Mouse (Mus musculus) adrenal gland, adult (tissue): ENCODE results near the gene Rpe.
A peak's percentile ranks its signal among the peaks of the same experiment; 100 is the strongest.
"Not testable (repeated sequence)": the region's sequence is repeated elsewhere in the genome, so short reads cannot be mapped to it uniquely, and the experiment has no call there.

ENCODE experiments used
- DNase-seq, 2 experiments: peaks; one replicate each; pipeline ENCODE4 v3.0.0; 2022 to 2023; ENCODE audit warnings: low spot score in 1 of 2; ENCODE audit not compliant: inconsistent age in 2 of 2

Gene Rpe

GRCm38 (mm10) chr1:66700693-66701575, at the start of gene Rpe:
Gene Rpe (plus strand): TSS chr1:66700831.
- DNase-seq: peak; percentile 95 to 97

- DNase-seq: peak in 1 of 2 experiments; percentile 34
Observed at GRCm38 (mm10) chr1:66655119-66655746, 45.4 kb upstream of the Rpe start.

GRCm38 (mm10) chr1:66655747-66656119, 44.9 kb upstream of the Rpe start:
- DNase-seq: peak in 1 of 2 experiments; percentile 69

DNA sequence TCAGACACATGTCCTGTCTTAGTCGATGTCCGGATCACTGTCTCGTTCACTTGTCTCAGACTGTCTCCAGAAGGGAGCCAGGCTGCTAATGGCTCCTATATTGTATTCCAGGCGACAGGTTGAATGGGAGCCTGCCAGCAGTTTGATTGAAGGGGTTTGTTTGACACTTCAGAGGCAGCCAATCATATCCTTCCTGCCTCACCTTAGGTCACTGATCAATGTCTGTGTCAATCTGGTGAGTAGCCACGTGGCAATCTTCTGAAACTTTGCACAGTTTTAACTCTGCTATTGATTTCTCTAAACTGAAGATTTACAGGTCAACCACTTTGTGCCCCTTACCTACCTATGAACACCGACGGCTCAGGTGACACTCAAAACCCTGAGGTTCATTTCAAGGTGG, 29.2 kb upstream of the Rpe start:
- no peak for DNase-seq

DNA sequence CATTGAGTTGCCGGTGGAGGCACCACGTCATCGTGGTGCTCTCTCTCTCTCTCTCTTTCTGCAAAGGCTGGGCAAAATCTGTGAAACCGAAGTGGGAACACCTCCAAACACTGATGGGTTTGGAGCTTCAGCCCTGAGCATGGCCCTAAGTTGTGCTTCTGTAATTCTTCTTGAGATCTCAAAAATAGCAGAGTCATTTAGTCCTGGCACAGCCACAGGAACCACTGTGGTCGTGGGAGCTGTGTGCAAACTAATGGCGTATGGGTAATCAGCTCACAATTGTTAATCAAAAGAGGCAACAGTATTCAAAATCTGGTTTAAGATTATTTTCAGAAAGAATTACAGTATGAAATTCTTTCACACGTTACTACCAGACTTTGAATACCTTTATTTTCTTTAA, 27.8 kb upstream of the Rpe start:
- DNase-seq: no peak

DNA sequence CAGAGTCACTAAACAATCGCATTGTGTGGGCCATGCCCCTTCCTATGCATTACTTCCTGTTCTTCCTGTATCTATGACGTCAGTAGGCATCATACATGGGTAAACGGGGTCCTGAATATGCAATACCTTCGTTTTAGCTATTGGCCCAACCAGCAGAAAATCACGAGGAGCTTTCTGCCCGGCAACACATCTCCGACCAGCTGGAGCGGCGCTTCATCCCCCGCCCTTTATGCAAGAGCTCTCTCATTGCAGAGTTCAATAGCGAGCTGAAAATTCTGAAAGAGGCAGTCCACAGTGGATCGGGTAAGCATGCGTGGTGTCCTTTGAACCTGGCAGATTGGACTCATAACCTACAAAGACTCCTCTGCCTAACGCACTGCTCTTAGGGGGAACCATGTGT, 22.7 kb upstream of the Rpe start:
- no peak for DNase-seq

DNA sequence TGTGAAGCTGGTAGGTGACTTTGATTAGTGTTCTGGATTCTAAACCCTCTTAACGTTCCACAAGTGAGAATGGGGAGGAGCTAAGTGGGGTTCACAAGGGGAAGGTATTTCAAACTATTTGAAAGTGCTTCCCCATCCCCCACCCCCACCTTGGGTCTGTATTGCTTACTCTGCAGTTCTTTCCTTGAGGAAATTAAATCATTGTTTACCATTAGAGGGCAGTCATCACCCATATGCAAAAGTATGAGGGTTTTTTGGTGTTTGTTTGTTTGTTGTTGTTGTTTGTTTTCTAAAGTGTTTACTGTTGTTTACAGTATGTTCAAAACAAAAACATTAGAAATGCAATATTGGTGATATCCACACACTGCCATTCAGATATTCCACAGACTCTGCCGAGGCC, 22.0 kb upstream of the Rpe start:
- DNase-seq: no peak

DNA sequence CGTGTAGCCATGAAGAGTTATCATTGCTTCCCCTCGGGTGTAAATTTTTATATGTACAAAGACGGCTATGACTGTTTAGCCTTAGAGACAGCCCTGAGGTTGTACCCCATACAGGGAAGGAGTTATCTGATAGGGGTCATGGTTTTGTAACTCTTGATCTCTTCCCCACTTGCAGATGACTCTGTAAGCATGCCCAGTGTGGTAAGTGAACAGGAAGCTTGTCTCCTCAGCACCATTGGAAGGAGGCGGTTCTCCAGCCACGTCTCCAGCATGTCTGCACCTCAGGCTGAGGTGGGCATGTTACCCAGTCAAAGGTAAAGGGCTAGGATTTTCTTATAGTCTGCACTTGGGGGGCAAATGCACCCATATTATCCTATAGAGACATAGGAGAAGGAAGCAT, 17.7 kb upstream of the Rpe start:
- DNase-seq: no peak

DNA sequence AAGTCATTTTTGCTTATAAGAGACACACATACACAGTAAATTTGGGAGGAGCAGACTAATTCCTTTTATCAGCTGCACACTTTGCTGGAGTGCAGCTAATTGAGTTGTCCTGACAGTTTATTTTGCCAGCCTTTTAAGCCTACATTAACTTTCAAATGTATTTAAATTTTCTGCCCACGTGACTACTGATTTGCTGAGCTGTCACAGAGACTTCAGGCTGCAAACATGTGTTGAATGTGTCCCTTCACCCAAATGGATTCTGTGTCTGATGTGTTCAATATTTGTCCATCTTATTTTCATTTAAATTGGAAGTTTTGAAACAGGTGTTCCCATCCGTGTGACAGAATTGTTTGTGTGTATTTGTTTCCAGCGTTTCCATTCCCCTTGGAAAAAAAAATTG, 8.9 kb upstream of the Rpe start:
- DNase-seq: no peak

- DNase-seq: no peak
Observed at GRCm38 (mm10) chr1:66692308-66692707, 8.3 kb upstream of the Rpe start.

GRCm38 (mm10) chr1:66692780-66693392, 7.7 kb upstream of the Rpe start:
- no peak for DNase-seq

DNA sequence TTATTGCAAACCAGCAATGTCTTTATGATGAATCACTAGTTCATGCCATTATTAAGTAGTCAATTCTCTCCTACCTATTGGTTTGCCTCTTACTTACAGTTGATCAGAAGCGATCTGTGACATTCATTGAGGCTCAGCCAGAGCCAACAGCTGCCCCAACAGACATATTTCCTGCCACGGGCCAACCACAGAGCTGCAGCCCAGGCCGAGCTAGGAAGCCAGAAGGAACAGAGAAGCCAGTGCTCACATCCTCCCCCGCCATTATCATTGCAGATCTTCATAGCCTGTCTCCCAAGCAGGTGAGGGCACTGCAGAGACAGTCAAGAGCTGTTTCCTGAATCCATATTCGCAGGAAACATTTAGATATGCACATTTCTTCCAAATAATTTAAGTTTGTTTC, 6.4 kb upstream of the Rpe start:
- DNase-seq: no peak

- DNase-seq: peak; percentile 60 to 72
Observed at GRCm38 (mm10) chr1:66695296-66695695, 5.3 kb upstream of the Rpe start.

- not testable (repeated sequence) for DNase-seq
Observed at GRCm38 (mm10) chr1:66699630-66700029, 1.0 kb upstream of the Rpe start.

DNA sequence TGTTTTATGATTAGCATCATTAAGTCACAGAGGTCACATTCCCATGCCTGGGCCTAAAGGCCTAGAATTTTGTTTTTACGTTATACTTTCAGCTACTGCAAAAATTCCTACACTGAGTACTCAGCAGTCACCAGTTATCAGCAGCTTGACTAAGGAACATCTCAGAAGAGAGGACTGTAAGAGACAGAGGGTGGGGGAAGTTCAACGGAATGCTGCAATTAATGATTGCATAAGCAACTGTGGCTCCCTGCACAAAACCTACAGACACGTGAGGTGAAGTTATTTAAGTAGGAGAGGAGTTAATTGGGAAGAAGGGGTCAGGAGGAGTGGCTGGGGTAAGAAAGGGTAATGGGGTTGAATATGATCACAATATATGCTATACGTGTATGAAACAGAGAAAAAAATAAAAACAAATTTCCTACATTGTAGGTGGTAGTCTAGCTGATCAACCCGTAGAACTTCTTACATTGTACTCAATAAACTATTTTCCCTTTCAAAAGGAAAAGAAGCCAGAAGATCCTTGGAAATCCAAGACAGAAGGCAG, 410 bp upstream of the Rpe start:
- no peak for DNase-seq

GRCm38 (mm10) chr1:66701576-66701940, 927 bp downstream of the Rpe start:
- no peak for DNase-seq

- DNase-seq: no peak
Observed at GRCm38 (mm10) chr1:66702623-66703345, 2.2 kb downstream of the Rpe start.

GRCm38 (mm10) chr1:66704523-66704922, 3.9 kb downstream of the Rpe start:
- DNase-seq: no peak

DNA sequence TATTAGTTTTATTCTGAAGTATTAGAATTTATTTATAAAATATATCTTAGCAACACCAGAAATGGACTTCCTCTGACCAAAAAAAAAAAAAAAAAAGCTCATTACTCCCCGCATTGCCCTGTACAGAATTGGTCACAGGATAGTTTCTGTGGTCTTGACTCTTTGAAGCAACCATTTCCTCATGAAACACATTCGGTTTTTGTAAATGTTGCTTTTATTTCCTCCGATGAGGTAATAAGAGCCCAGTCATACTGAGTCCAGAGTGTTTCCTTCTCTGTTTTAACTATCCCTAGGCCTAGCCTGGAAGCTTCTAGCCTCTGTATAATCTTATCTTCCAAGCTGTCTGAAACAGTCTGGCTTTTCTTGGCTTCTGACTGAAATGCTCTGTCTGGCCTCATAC, 12.2 kb downstream of the Rpe start:
- no peak for DNase-seq

DNA sequence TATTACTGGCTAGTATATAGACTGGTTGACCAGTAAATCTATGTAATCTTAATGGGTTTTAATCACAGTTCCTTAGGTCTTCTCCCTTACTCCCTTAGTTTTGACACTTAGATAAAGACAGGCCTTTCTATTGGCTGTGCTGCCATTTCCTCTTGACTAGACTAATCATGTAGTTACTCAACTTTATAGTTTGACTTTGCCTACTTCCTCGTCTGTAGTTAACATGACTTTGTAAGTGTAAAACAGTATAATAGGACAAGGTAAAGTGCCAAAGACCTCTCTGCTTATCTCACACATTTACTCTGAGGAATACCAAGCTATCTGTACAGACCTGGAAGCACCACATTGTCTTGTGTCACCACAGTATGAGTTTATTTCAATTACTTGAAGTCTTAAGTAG, 29.9 kb downstream of the Rpe start:
- no peak for DNase-seq

DNA sequence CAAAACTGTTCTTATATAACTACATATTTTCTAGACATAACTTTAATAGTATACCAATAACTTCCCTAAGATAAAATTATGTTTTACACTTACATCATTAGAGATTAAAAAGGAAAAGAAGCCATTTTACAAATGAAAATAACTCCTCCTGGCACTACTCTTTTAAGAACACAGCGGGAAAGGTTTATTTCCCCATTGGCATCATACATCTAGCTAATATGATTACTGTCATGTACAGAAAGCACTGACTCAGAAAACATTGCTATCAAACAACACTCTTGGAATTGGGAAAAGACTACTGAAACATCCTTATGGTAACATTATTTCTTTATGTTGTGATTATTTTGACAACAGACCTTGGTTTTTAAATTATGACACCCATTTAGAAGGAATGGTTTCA, 68.1 kb downstream of the Rpe start:
- no peak for DNase-seq
